Mouse (Mus musculus) heart, embryonic 12.5 days (tissue): ENCODE results near the gene Tapt1. TPM values are rescaled to one million over a fixed set of nuclear protein-coding genes. Genes with fewer than 3 reads are reported as not detected.

ENCODE experiments used
- ATAC-seq: fragments of 200-750 bp; cut with Nextera tagmentation; 2 replicates; pipeline ENCODE4 v1.8.0; 2017; ENCODE audit warnings: moderate TSS enrichment, moderate library complexity; ENCODE audit not compliant: insufficient number of reproducible peaks, low FRiP score
- H3K27ac ChIP-seq: fragments of 300-500 bp; sonication (generic); 2 replicates; pipeline ENCODE4 v1.5.1; 2016; ENCODE audit warnings: mild to moderate bottlenecking, moderate library complexity; ENCODE audit not compliant: poor library complexity, severe bottlenecking
- H3K27me3 ChIP-seq: fragments of 300-500 bp; sonication (generic); replicated peaks from 2 replicates; pipeline ENCODE4 v1.6.1; 2016; ENCODE audit warnings: mild to moderate bottlenecking, moderate library complexity
- H3K36me3 ChIP-seq: fragments of 300-500 bp; sonication (generic); 2 replicates; pipeline ENCODE4 v1.6.1; 2016; ENCODE audit warnings: mild to moderate bottlenecking, moderate library complexity
- H3K4me1 ChIP-seq: fragments of 300-500 bp; sonication (generic); replicated peaks from 2 replicates; pipeline ENCODE4 v1.6.1; 2016; ENCODE audit warnings: mild to moderate bottlenecking
- H3K4me2 ChIP-seq: fragments of 300-500 bp; sonication (generic); 2 replicates; pipeline ENCODE4 v1.6.1; 2016; ENCODE audit warnings: mild to moderate bottlenecking, moderate library complexity
- H3K4me3 ChIP-seq: fragments of 300-500 bp; sonication (generic); 2 replicates; pipeline ENCODE4 v1.5.1; 2016; ENCODE audit warnings: mild to moderate bottlenecking
- H3K9ac ChIP-seq: fragments of 300-500 bp; sonication (generic); 2 replicates; pipeline ENCODE4 v1.6.1; 2016; ENCODE audit warnings: mild to moderate bottlenecking, moderate library complexity
- H3K9me3 ChIP-seq: fragments of 300-500 bp; sonication (generic); replicated peaks from 2 replicates; pipeline ENCODE4 v1.6.1; 2016; ENCODE audit warnings: mild to moderate bottlenecking, moderate library complexity
- WGBS: fragments of 180-500 bp; shearing (Covaris S2); methylation state at CpG from one replicate; pipeline ENCODE4 v1.1.7; 2016; 5-methylcytosine and 5-hydroxymethylcytosine counted together
- polyA plus RNA-seq: library from polyadenylated mRNA; unstranded; fragments of >200 nt; fragmentation: Nextera tagmentation; extraction: Ambion mirVana; gene quantifications from 2 replicates; pipeline ENCODE4 v1.2.1, GENCODE M21; 2016

The Tapt1 gene
- polyA plus RNA-seq, 1 experiment from 2014 or later: 32.6 TPM

DNA sequence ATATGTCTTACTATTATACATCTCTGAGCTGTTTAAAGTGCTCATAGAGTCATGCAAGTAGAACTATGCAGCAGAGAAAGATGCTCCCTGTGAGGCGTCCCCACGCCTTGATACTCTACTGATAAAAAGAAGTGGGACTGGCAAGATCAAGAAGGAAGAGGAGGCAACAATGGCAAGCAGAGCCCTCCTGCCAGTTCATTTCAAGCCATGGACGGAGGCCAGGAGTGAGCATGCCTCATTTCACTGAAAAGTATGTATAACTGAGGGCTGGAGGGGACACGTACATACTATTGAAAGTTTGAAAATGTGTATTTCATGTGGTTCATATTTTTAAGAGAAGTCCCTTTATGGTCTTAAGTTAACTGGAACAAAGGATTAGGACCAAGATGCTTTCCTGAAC, 28.0 kb downstream of the Tapt1 start:
- ATAC-seq: no peak
- H3K36me3 ChIP-seq: peaks cover 13% of the 10 kb centered on the region
- no peaks in the 10 kb centered on the region for H3K9me3 ChIP-seq
- H3K9ac ChIP-seq: no peak overlapping the region
- peaks cover 7% of the 10 kb centered on the region; the same call in 1 of the 2 replicates for H3K4me1 ChIP-seq
- no peak overlapping the region for H3K4me2 ChIP-seq
- WGBS: 78% methylated on average over 4 of the region's 4 CpGs
- no peak overlapping the region for H3K4me3 ChIP-seq
- no peak overlapping the region for H3K27ac ChIP-seq
- H3K27me3 ChIP-seq: no peaks in the 10 kb centered on the region

DNA sequence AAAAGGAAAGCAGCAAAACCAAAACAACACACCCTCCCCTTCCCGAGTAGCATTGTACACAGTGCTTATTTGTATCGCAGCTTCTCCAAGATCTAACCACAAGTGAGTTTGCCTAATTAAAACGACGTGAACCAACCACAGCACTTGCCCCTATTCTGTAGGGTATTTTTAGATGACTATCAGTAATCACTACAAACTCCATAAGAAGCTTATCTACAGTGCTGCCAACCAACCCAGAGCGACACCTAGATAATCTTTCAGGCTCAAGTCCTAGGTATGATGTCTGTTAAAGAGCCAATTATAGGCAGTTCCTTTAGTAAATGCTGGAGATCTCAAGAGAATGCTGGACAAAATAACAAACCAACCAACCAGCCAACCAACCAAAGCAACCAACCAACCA, 28.6 kb downstream of the Tapt1 start:
- ATAC-seq: no peak
- Histone ChIP-seq H3K27me3 (no peaks in the 10 kb centered on the region), H3K4me3 (no peak overlapping the region), H3K4me2 (no peak overlapping the region), H3K9me3 (no peaks in the 10 kb centered on the region), H3K9ac (no peak overlapping the region), H3K36me3 (peaks cover 20% of the 10 kb centered on the region), H3K27ac (no peak overlapping the region), H3K4me1 (peaks cover 7% of the 10 kb centered on the region; the same call in 1 of the 2 replicates)
- 56% methylated on average over 5 of the region's 5 CpGs for WGBS

DNA sequence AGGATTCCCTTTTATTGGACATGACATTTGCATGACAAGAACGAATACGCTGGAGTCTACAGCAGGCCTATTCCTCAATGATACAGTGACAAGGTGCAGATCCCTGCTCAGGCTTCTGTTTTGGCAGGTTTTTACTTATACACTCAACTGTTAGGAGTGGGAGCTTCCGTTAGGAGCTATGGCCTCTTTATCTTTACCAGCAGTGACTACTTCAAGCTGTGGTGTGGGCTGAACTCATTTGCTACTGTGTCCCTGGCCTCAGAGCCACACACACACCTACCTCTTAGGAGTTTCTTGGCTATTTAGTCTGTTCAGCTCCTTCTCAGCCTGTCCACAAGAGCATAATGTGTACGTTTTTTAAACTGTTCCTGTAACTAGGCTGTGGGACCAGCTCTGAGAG, 30.3 kb downstream of the Tapt1 start:
- H3K9ac ChIP-seq: no peak overlapping the region
- no peaks in the 10 kb centered on the region for H3K9me3 ChIP-seq
- no peak overlapping the region for H3K27ac ChIP-seq
- no peaks in the 10 kb centered on the region for H3K27me3 ChIP-seq
- ATAC-seq: no peak
- no peak overlapping the region for H3K4me3 ChIP-seq
- no peak overlapping the region for H3K4me2 ChIP-seq
- WGBS: 71% methylated on average over 4 of the region's 4 CpGs
- peaks cover 7% of the 10 kb centered on the region; the same call in 1 of the 2 replicates for H3K4me1 ChIP-seq
- H3K36me3 ChIP-seq: peaks cover 28% of the 10 kb centered on the region

DNA sequence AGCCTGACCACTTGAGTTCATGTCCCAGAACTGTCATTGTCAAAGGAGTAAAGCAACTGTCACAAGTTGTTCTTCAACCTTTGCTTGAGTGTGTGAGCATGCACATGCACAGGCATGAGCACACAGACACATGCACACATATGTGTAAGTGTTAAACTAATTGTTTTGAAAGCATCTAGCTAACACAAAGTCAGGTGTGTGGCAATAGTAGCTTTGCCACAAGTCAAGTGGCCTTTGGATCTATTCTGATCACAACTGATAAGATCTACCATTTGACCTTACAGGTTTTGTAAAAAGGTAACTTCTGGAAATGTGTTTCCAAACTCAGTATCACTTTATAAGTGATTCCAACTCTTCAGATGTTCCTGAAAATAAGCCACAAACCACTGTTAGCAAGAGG, 39.1 kb downstream of the Tapt1 start:
- Histone ChIP-seq H3K9me3 (no peaks in the 10 kb centered on the region), H3K4me2 (no peak overlapping the region), H3K27ac (no peak overlapping the region), H3K27me3 (no peaks in the 10 kb centered on the region), H3K4me3 (no peak overlapping the region), H3K9ac (no peak overlapping the region), H3K36me3 (peaks cover 67% of the 10 kb centered on the region), H3K4me1 (no peaks in the 10 kb centered on the region)
- no peak for ATAC-seq

DNA sequence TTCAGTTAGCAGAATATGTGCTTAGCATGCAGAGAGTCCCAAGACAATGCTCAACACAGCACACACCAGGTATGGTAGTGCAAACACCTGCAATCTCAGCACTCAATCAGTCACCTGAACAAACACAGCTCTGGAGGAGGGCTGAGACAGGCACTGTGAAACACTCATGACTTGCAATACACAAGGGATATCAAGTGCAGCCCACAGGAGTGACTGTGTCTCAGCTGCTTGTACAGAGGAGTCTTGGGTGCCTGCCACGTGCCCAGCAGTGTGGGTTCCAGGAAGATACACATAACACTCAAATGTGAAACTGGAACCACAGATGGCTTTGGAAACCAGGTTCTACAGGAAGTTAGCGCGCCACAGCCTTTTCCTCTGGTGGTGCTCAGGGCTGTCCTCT, 44.8 kb downstream of the Tapt1 start:
- no peak overlapping the region for H3K27ac ChIP-seq
- ATAC-seq: no peak
- no peak overlapping the region for H3K9ac ChIP-seq
- H3K4me1 ChIP-seq: 0 out of 2 replicates have a peak, but pooled peaks cover 5% of the 10 kb centered on the region
- peaks cover 66% of the 10 kb centered on the region for H3K36me3 ChIP-seq
- WGBS: 97% methylated on average over 3 of the region's 3 CpGs
- H3K4me2 ChIP-seq: no peak overlapping the region
- H3K9me3 ChIP-seq: no peaks in the 10 kb centered on the region
- H3K4me3 ChIP-seq: no peak overlapping the region
- H3K27me3 ChIP-seq: no peaks in the 10 kb centered on the region

DNA sequence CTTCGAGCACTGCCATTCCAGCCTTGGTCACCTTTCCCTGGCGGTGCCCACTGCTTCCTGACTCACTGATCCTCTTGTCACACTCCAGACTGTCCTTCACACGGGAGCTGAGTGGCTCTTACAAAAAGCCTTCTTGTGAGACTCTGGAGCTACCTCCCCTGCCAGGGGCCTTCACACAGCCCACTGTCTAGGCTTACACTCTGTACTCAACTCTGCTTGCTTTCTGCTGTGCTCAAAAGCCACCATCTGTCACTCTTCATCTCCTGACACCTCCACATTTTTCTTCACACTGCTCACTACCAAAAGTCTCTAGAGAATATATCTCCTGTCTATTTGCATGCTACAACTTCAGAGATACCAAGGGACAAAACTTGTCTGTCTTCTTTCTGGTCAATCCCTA, 46.0 kb downstream of the Tapt1 start:
- Histone ChIP-seq H3K4me1 (0 out of 2 replicates have a peak, but pooled peaks cover 5% of the 10 kb centered on the region), H3K27me3 (no peaks in the 10 kb centered on the region), H3K27ac (no peak overlapping the region), H3K4me3 (no peak overlapping the region), H3K9ac (no peak overlapping the region), H3K9me3 (no peaks in the 10 kb centered on the region), H3K4me2 (no peak overlapping the region), H3K36me3 (peaks cover 68% of the 10 kb centered on the region)
- ATAC-seq: peak; percentile 42; the same call in 1 of the 2 replicates
- WGBS: 61% methylated on average over 3 of the region's 3 CpGs

DNA sequence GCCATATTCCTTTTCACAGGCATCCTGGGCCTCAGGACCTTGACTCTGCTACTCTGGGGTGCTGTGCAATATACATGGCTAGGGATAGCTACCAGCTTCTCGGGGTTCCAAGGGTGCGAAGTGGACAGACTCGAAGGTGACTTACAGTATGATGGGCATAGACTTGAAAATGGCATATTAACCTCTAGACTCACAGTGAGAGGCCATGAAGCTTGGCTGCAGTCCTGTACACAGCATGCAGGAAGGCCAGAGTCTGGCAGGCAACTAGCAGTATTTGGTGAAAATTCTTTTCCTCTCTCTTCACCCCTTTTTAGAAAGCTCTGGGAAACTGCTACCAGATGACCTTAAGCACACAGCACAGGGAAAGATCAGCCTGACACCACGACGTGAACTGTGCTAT, 52.4 kb downstream of the Tapt1 start:
- no peak overlapping the region for H3K27ac ChIP-seq
- WGBS: 87% methylated on average over 5 of the region's 5 CpGs
- H3K4me2 ChIP-seq: no peak overlapping the region
- H3K27me3 ChIP-seq: no peaks in the 10 kb centered on the region
- no peak for ATAC-seq
- no peaks in the 10 kb centered on the region for H3K9me3 ChIP-seq
- no peaks in the 10 kb centered on the region for H3K4me1 ChIP-seq
- H3K36me3 ChIP-seq: peaks cover 60% of the 10 kb centered on the region
- H3K4me3 ChIP-seq: no peak overlapping the region
- no peak overlapping the region for H3K9ac ChIP-seq

DNA sequence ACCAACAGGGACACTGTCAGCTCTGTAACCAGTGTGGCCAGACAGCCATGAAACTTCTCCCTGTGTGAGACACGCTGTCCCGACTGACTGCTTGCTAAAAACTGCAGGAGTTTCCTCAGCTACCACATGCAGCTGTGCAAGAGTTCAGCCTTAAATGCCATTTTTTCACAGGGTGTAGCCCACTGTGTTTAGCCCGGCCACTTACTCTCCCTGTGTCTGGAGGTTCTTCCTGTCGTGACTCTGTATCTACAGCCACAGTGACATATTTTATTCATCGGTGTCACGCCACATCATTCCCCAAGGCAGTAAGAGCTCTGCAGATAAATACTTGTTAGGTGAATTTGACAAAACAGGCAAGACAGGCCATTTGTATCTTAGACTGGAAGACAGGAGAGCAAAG, 59.6 kb downstream of the Tapt1 start:
- 0 out of 2 replicates have a peak, but pooled peaks cover 3% of the 10 kb centered on the region for H3K4me1 ChIP-seq
- H3K36me3 ChIP-seq: peaks cover 9% of the 10 kb centered on the region; the same call in 1 of the 2 replicates
- ATAC-seq: no peak
- H3K4me3 ChIP-seq: no peak overlapping the region
- H3K27ac ChIP-seq: no peak overlapping the region
- WGBS: 71% methylated on average over 6 of the region's 6 CpGs
- no peaks in the 10 kb centered on the region for H3K9me3 ChIP-seq
- H3K9ac ChIP-seq: no peak overlapping the region
- no peaks in the 10 kb centered on the region for H3K27me3 ChIP-seq
- H3K4me2 ChIP-seq: no peak overlapping the region

DNA sequence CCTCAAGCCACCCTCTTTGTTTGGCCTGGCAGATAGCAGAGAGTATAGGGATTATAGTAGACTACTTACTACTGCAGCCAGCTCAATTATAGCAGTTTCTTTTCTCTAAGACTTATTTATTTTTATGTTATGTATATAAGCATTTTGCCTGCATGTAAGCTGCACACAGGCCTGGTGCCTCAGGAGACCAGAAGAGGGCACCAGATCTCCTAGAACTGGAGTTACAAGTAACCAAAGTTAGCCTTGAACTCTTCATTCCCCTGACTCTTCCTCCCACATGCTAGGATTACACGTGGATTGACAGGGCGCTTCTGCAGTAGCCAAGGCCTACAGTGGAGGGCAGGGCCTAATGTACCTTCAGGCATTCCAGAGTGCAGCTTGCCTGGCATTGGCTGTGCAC, 60.6 kb downstream of the Tapt1 start:
- Histone ChIP-seq H3K4me1 (0 out of 2 replicates have a peak, but pooled peaks cover 3% of the 10 kb centered on the region), H3K27ac (no peak overlapping the region), H3K36me3 (no peaks in the 10 kb centered on the region), H3K27me3 (no peaks in the 10 kb centered on the region), H3K9me3 (no peaks in the 10 kb centered on the region), H3K4me3 (no peak overlapping the region), H3K9ac (no peak overlapping the region), H3K4me2 (no peak overlapping the region)
- WGBS: 35% methylated on average over 2 of the region's 2 CpGs
- no peak for ATAC-seq

DNA sequence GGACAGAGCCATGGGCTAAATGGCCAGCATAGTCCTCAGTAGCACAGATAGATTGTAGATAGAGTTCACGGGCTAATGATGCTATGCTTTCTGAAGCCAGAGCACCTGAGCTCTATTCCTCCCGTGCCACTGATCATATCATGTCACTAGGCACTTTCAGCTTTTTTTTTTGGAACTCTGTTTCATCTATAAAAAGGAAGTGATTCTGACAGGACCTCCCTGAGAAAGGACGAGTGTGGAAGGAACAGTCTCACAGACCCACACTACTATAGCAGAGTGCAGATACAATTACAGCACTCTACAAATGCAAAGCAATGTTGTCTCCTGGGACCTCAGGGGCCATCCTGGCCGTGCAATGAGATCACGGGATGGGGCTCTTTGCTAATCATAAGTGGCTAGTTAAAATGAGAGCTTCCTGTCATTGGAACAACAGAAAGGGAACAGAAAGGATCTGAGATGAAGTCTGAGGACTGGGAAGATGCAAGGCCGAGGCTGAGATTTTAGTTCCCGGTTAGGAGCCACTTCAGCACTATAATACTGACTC, 62.1 kb downstream of the Tapt1 start:
- 27% methylated on average over 7 of the region's 7 CpGs for WGBS
- 0 out of 2 replicates have a peak, but pooled peaks cover 3% of the 10 kb centered on the region for H3K4me1 ChIP-seq
- H3K36me3 ChIP-seq: no peaks in the 10 kb centered on the region
- no peak for ATAC-seq
- no peak overlapping the region for H3K27ac ChIP-seq
- H3K4me3 ChIP-seq: no peak overlapping the region
- H3K4me2 ChIP-seq: no peak overlapping the region
- H3K27me3 ChIP-seq: no peaks in the 10 kb centered on the region
- H3K9ac ChIP-seq: no peak overlapping the region
- H3K9me3 ChIP-seq: no peaks in the 10 kb centered on the region

DNA sequence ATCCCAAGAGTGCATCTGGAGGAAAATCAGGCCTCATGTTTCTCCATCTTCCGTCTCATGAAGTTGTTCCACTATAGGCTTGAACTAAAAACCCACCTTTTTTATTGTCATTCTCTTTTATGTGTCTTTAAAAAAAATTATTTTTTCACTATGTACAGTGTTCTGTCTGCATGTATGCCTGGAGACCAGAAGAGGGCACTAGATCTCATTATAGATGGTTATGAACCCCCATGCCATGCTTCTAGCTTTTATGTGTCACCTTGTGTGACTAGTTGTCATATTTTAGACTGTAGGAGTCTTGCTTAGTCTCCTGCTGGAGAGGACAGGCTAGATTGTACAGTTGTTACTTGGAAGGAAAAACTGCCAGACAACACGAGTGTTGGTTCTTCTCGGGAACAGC, 63.1 kb downstream of the Tapt1 start:
- no peak overlapping the region for H3K4me3 ChIP-seq
- 93% methylated on average over 3 of the region's 3 CpGs for WGBS
- no peaks in the 10 kb centered on the region for H3K27me3 ChIP-seq
- H3K4me2 ChIP-seq: no peak overlapping the region
- no peak overlapping the region for H3K9ac ChIP-seq
- H3K36me3 ChIP-seq: no peaks in the 10 kb centered on the region
- ATAC-seq: no peak
- H3K9me3 ChIP-seq: no peaks in the 10 kb centered on the region
- 0 out of 2 replicates have a peak, but pooled peaks cover 3% of the 10 kb centered on the region for H3K4me1 ChIP-seq
- H3K27ac ChIP-seq: no peak overlapping the region

DNA sequence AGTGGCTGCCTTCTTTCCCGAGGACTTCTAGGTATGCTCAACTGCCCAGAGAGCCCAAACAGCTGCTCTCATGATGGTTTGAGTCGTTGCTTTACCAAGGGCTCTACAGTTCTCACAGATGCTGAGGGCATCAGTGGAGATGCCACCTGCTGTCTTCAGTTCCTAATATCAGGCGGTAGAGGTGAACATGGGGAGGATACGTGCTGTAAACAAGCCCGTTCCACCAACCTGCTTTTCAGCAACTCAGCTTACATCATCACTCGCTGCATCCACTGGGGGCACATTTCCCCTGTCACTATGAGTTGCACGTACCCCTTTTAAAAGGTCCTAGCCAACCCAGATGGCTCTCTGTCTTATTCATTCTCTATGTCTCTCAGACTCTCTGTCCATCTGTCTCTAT, 63.6 kb downstream of the Tapt1 start:
- Histone ChIP-seq H3K4me3 (no peak overlapping the region), H3K27me3 (no peaks in the 10 kb centered on the region), H3K9ac (no peak overlapping the region), H3K4me2 (no peak overlapping the region), H3K4me1 (0 out of 2 replicates have a peak, but pooled peaks cover 3% of the 10 kb centered on the region), H3K9me3 (no peaks in the 10 kb centered on the region), H3K27ac (no peak overlapping the region), H3K36me3 (no peaks in the 10 kb centered on the region)
- 79% methylated on average over 7 of the region's 7 CpGs for WGBS
- no peak for ATAC-seq
